Mouse (Mus musculus) intestine, embryonic 16.5 days (tissue): ENCODE measurements around the gene Fgf11. TPM values are rescaled to one million over a fixed set of nuclear protein-coding genes. Genes with fewer than 3 reads are reported as not detected.

Experiments used
- ATAC-seq: fragments of 200-750 bp; cut with Nextera tagmentation; 2 replicates; pipeline ENCODE4 v1.8.0; 2017; ENCODE audit warnings: moderate TSS enrichment, moderate library complexity
- H3K27ac ChIP-seq: fragments of 300-500 bp; sonication (generic); 2 replicates; pipeline ENCODE4 v1.5.1; 2014; ENCODE audit warnings: mild to moderate bottlenecking, low read length
- H3K27me3 ChIP-seq: fragments of 300-500 bp; sonication (generic); replicated peaks from 2 replicates; pipeline ENCODE4 v1.6.1; 2014; ENCODE audit warnings: low read length, control low read depth, mixed read lengths; ENCODE audit not compliant: control insufficient read depth, insufficient read depth
- H3K36me3 ChIP-seq: fragments of 300-500 bp; sonication (generic); 2 replicates; pipeline ENCODE4 v1.6.1; 2014; ENCODE audit warnings: low read length, control low read depth; ENCODE audit not compliant: control insufficient read depth, insufficient read depth
- H3K4me1 ChIP-seq: fragments of 300-500 bp; sonication (generic); 2 replicates; pipeline ENCODE4 v1.6.1; 2014; ENCODE audit warnings: low read length, control low read depth, mixed read lengths; ENCODE audit not compliant: control insufficient read depth, insufficient read depth
- H3K4me2 ChIP-seq: fragments of 300-500 bp; sonication (generic); 2 replicates; pipeline ENCODE4 v1.6.1; 2014; ENCODE audit warnings: low read depth, low read length, control low read depth
- H3K4me3 ChIP-seq: fragments of 300-500 bp; sonication (generic); 2 replicates; pipeline ENCODE4 v1.5.1; 2014; ENCODE audit warnings: mild to moderate bottlenecking, low read length
- H3K9ac ChIP-seq: fragments of 300-500 bp; sonication (generic); 2 replicates; pipeline ENCODE4 v1.6.1; 2014; ENCODE audit warnings: low read depth, low read length
- H3K9me3 ChIP-seq: fragments of 300-500 bp; sonication (generic); 2 replicates; pipeline ENCODE4 v1.6.1; 2016; ENCODE audit warnings: low read length, control low read depth; ENCODE audit not compliant: control insufficient read depth
- WGBS: fragments of 180-500 bp; shearing (Covaris S2); extraction: QIAGEN DNeasy Blood & Tissue Kit; methylation state at CpG from one replicate; pipeline ENCODE4 v1.1.7; 2014; 5-methylcytosine and 5-hydroxymethylcytosine counted together
- polyA plus RNA-seq: library from polyadenylated mRNA; unstranded; fragments of >200 nt; fragmentation: Nextera tagmentation; extraction: Ambion mirVana; gene quantifications from 2 replicates; pipeline ENCODE4 v1.2.1, GENCODE M21; 2015

Fgf11 gene
- polyA plus RNA-seq, 1 experiment from 2014 or later: 1.3 TPM

DNA sequence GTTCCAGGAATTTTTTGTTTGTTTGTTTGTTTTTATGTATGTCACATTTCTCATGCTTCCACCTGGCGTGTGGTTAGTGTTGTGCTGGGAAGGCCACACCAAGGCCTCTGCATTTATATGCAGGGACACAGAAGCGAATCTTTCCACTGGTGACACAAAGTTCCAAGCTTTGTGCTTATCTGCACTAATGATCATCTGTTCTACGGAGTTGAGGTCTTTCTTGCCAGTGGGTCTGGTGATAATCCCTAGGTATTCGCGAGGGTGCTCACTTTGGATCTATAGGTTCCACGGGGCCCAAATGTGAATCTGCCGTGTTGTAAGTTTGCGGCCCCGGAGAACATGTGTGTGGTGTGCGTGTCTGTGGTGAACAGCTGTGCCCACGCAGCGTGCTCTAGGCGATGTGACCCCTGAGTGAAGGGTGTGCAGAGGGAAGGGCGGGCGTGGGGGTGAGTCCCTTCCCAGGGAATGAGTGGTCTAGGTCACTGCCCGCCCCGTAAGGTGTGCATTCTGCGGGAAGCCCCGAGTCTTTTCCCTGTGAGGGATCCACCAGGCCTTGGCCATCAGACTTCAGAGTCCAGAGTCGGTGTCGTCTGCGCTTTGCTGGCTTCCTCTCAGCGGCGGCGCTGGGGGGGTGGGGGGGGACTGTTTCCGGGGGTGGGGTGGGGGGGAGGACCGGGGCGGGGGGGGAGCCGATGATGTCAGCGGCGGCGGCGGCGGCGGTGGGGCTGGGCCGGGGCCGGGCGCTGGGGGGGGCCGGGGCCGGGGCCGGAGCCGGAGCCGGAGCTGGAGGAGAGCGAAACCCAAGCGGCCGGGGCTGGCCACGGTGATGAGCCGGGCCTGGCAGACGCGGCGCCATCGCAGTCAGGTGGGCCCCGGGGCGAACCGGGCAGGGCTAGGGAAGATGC lies 36.2 kb downstream of the Fgf11 start, which contains the start of gene Zbtb4:
Gene Zbtb4 (plus strand): TSS at position 692 of the 905 bp plus-strand sequence.
- 13% methylated on average over 49 of the region's 55 CpGs for WGBS
- peaks cover 15% of the 10 kb centered on the region for H3K4me1 ChIP-seq
- peak within 1 kb of the TSS; percentile 91 for H3K27ac ChIP-seq
- H3K4me3 ChIP-seq: peak within 1 kb of the TSS; percentile 93
- H3K9me3 ChIP-seq: no peaks in the 10 kb centered on the region; the same call in 1 of the 2 replicates
- H3K4me2 ChIP-seq: peak within 1 kb of the TSS; percentile 78
- no peaks in the 10 kb centered on the region for H3K27me3 ChIP-seq
- H3K36me3 ChIP-seq: no peaks in the 10 kb centered on the region
- peak; percentile 68 for ATAC-seq
- peak within 1 kb of the TSS; percentile 97 for H3K9ac ChIP-seq

- ATAC-seq: no peak
- Histone ChIP-seq H3K9ac (no peak overlapping the region), H3K36me3 (no peaks in the 10 kb centered on the region), H3K4me1 (peaks cover 25% of the 10 kb centered on the region), H3K27me3 (no peaks in the 10 kb centered on the region), H3K4me3 (no peak overlapping the region), H3K27ac (no peak overlapping the region), H3K4me2 (no peak overlapping the region), H3K9me3 (no peaks in the 10 kb centered on the region; the same call in 1 of the 2 replicates)
- 75% methylated on average over 7 of the region's 7 CpGs for WGBS
Observed at GRCm38 (mm10) chr11:69763551-69763950, 38.1 kb downstream of the Fgf11 start.

- no peak for ATAC-seq
- H3K9ac ChIP-seq: no peak within 1 kb of the TSS
- H3K9me3 ChIP-seq: no peaks in the 10 kb centered on the region; the same call in 1 of the 2 replicates
- H3K36me3 ChIP-seq: no peaks in the 10 kb centered on the region
- H3K4me3 ChIP-seq: no peak within 1 kb of the TSS
- peaks cover 22% of the 10 kb centered on the region for H3K4me1 ChIP-seq
- H3K4me2 ChIP-seq: no peak within 1 kb of the TSS
- WGBS: 73% methylated on average over 1 of the region's 1 CpGs
- no peaks in the 10 kb centered on the region for H3K27me3 ChIP-seq
- H3K27ac ChIP-seq: no peak within 1 kb of the TSS
Observed at GRCm38 (mm10) chr11:69761868-69762267, 39.8 kb downstream of the Fgf11 start, which contains the start of gene Slc35g3. Gene Slc35g3 (minus strand): TSS chr11:69761968.

DNA sequence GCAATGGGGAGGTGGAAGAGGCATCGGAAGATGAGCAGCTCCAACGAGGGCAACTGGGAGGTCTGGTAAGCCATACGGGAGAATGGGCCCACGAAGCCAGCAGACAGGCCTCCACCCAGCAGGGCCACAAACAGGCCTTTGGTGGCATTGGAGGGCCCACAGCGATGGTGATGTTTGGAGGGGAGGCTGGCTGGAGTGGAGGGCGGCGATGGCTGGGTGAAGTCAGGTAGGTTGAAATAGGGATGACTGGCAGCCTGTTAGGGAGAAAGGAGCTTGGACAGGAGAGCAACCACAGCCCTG lies 40.8 kb downstream of the Fgf11 start:
- no peak overlapping the region for H3K9ac ChIP-seq
- H3K4me1 ChIP-seq: peaks cover 23% of the 10 kb centered on the region
- no peak for ATAC-seq
- H3K36me3 ChIP-seq: no peaks in the 10 kb centered on the region
- no peak overlapping the region for H3K27ac ChIP-seq
- H3K27me3 ChIP-seq: no peaks in the 10 kb centered on the region
- H3K4me2 ChIP-seq: no peak overlapping the region
- 92% methylated on average over 7 of the region's 7 CpGs for WGBS
- no peaks in the 10 kb centered on the region; the same call in 1 of the 2 replicates for H3K9me3 ChIP-seq
- no peak overlapping the region for H3K4me3 ChIP-seq

DNA sequence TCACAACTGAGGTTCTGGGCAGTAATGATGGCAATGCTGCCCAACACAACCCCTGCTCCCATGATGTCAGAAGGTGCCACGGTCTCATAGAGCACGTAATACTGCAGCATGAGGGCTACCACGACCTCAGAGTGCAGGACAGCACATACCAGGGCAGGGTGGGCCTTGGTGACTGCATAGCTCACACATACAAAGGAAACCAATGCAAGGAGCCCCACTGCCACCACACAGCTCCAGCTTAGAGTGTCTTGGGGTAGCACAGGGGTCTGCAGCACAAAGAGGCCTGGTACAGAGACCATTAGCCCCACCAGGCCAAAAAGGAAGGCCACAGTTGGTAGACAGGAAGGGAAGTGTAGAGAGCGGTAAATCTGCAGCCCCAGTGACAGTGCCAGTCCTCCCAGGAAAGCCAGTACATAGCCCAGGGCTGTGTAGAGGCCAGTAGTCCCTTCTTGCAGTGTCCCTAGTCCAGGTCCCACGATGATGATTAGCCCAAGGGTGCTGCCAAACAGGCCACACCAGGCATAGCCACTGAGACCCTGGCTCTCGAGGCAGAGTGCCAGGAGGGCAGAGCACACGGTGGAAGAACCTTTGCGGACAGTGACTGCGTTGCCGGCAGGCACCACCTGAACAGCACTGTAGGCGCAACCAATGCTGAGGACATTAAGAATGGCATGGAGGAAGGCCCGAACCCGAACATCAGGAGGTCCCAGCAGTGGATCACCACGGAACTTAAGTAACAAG lies 41.3 kb downstream of the Fgf11 start:
- H3K4me2 ChIP-seq: peak overlapping the region; percentile 74
- H3K4me3 ChIP-seq: no peak overlapping the region
- WGBS: 80% methylated on average over 14 of the region's 14 CpGs
- no peaks in the 10 kb centered on the region for H3K27me3 ChIP-seq
- H3K4me1 ChIP-seq: peaks cover 28% of the 10 kb centered on the region
- peak overlapping the region; percentile 56 for H3K9ac ChIP-seq
- H3K27ac ChIP-seq: peak overlapping the region; percentile 98
- no peak for ATAC-seq
- no peaks in the 10 kb centered on the region; the same call in 1 of the 2 replicates for H3K9me3 ChIP-seq
- H3K36me3 ChIP-seq: no peaks in the 10 kb centered on the region

- peak overlapping the region; percentile 56 for H3K9ac ChIP-seq
- under 1% methylated on average over 37 of the region's 37 CpGs for WGBS
Observed at GRCm38 (mm10) chr11:69758971-69759721, 42.5 kb downstream of the Fgf11 start.

GRCm38 (mm10) chr11:69758478-69758970 lies 43.1 kb downstream of the Fgf11 start, which contains the start of gene Polr2a:
Gene Polr2a (minus strand): TSS chr11:69758637.
- Histone ChIP-seq H3K4me3 (peak within 1 kb of the TSS; percentile 58), H3K27me3 (no peaks in the 10 kb centered on the region), H3K9me3 (no peaks in the 10 kb centered on the region; the same call in 1 of the 2 replicates), H3K4me2 (peak within 1 kb of the TSS; percentile 74), H3K36me3 (no peaks in the 10 kb centered on the region), H3K4me1 (peaks cover 31% of the 10 kb centered on the region), H3K9ac (peak within 1 kb of the TSS; percentile 75), H3K27ac (peak within 1 kb of the TSS; percentile 98)
- under 1% methylated on average over 35 of the region's 36 CpGs for WGBS
- ATAC-seq: peak; percentile 97

More at GRCm38 (mm10) chr11:69758971-69759721, 42.5 kb downstream of the Fgf11 start:
- H3K4me1 ChIP-seq: peaks cover 31% of the 10 kb centered on the region
- H3K9me3 ChIP-seq: no peaks in the 10 kb centered on the region; the same call in 1 of the 2 replicates
- H3K27me3 ChIP-seq: no peaks in the 10 kb centered on the region
- H3K36me3 ChIP-seq: no peaks in the 10 kb centered on the region
- H3K4me3 ChIP-seq: peak overlapping the region; percentile 58
- peak overlapping the region; percentile 98 for H3K27ac ChIP-seq
- peak; percentile 92 for ATAC-seq
- peak overlapping the region; percentile 74 for H3K4me2 ChIP-seq

GRCm38 (mm10) chr11:69758090-69758456 lies 43.6 kb downstream of the Fgf11 start:
- Histone ChIP-seq H3K4me2 (peak overlapping the region; percentile 63), H3K4me1 (peaks cover 32% of the 10 kb centered on the region), H3K9ac (peak overlapping the region; percentile 75), H3K36me3 (no peaks in the 10 kb centered on the region), H3K4me3 (peak overlapping the region; percentile 58), H3K27ac (peak overlapping the region; percentile 98), H3K27me3 (no peaks in the 10 kb centered on the region), H3K9me3 (no peaks in the 10 kb centered on the region)
- ATAC-seq: peak; percentile 89
- WGBS: 0% methylated on average over 26 of the region's 26 CpGs
